Mouse (Mus musculus) kidney, adult 11 months (tissue): ENCODE measurements at regions not wholly inside any gene's neighbourhood (a gene's known extent, or its start where the extent isn't known, plus 50 kb on each side); places are given as distances from the start of the nearest gene placed in this dataset.

Experiments used
- DNase-seq: peaks from one replicate; pipeline ENCODE4 v3.0.0; 2022

GRCm38 (mm10) chr2:147690506-147691208 lies 328.9 kb downstream of the Pax1 start:
- DNase-seq: no peak

DNA sequence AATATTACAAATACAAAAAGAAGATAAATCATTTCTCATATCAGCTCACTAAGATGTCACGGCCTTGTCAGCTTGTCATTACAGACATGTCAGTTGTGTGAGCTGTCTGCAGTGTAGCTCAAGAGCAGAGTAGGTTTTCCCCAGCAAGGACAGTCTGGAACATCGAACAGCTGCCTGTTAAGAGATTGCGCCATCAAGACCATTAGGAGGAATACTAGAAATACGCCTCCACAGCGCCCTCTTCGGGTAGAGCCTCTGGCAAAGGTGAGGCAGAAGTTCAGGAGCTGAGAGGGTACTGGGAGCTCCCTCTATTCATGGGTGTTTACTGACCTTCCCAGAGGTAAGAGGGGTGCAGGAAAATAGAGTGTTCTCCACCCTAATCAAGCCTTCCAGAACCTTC lies 327.0 kb downstream of the Pax1 start:
- no peak for DNase-seq

- no peak for DNase-seq
Observed at GRCm38 (mm10) chr2:147656667-147657066, 294.9 kb downstream of the Pax1 start.

- DNase-seq: no peak
Observed at GRCm38 (mm10) chr2:147650229-147650628, 288.5 kb downstream of the Pax1 start.

DNA sequence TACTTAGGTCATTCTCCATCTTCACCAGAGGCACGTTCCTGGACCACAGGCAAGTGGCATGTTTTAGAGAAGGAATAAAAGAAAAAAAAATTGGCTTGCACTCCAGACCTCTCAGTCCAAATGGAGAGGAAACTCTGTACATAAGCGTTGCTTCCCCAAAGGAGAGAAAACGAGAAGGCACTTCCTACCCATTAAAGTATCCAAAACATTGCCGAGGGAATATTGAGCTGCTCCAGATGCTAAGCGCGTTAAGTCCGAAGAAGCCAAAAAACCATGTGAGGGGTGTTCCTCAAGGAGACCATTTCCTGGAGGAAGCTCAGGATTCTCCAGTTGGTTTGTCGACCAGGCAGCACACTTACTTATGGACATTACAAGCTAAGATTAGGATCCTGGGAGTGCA lies 286.2 kb downstream of the Pax1 start:
- no peak for DNase-seq

DNA sequence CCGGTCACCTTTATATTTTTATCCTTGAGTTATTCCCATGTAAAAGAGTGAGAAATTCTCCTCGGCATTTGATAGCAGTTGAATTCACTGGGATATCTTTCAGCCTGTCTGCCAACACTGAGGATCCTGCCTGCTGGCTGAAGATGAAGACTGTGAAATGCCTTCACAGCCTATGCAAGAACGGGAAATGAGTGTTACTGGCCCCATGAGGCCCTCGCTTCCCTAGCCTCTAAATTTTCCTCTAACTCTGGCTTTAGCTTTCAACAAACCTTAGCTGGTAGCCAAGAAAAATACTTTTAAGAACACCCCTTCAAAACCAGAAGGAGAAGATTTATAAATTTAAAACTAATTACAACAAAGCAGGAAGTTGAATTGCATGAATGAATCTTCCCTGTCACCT lies 285.8 kb downstream of the Pax1 start:
- no peak for DNase-seq

DNA sequence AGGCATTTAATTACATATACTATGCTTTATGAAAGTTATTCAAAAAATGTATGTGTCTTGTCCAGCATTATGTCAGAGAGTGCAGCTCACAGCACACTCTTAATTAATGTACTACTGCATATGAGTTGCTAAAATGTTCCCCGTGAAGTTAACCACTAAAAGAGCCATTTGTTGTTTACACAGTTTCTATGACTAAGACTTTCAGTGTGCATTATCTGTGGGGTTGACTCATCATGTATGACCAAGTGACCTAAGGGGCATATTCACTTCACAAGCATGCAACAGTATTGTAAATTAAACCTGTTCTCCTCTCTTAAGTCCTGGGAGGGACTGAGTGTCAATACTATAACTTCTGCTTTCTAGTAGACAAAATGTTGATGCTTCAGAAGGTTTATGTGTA lies 276.2 kb downstream of the Pax1 start:
- no peak for DNase-seq

DNA sequence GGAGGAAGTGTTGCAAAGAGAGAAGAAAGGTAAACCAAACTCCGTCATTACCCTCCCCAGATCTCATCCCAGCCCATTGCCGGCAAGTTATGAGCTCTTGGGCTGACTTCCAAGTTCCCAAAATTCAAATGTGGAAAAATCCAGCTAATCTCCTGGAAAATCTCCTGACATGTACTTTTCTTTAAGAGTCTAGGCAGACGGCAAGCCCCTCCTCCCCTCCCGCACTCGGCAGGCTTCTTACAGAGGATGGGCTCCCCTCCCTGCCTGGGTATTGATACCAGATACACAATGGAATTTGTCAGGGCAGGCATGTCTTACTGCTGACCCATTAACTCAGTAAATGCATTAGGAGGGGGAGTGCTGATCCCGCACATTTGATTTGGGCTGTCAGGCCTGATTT lies 271.0 kb downstream of the Pax1 start:
- no peak for DNase-seq

DNA sequence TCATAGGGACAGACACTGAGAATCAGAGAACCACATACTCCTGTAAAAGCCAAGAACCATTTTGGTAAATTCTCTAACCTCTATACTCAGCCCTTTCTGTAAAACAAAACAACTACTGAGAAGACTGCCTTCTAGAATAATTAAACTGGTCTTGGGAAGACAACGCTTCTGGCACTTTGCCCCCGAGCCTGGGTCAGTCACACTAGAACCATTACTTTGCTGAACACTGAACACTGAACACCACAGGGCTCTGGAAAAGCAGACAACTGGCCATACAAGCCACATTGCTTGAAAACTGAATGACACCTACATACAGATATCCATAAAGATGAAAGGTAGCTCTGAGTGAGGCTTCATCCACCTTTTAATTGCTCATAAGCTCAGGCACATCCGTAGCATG lies 268.0 kb downstream of the Pax1 start:
- no peak for DNase-seq

DNA sequence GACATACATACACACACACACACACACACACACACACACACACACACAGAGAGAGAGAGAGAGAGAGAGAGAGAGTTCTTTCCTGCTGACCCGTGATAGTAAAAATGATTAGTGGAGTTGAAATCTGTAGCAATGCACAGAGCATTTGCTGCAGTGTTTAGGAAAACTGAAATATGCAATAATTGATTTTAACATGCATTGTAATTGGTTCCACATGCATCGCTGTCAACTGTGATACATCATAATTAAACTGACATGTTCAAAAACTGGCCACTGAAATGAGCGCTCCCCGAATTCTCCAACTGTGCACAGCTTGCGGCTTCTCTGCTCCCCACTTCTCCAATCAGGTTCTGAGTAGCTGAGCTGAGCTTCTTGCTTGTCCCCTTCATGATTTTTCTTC lies 265.4 kb downstream of the Pax1 start:
- no peak for DNase-seq

DNA sequence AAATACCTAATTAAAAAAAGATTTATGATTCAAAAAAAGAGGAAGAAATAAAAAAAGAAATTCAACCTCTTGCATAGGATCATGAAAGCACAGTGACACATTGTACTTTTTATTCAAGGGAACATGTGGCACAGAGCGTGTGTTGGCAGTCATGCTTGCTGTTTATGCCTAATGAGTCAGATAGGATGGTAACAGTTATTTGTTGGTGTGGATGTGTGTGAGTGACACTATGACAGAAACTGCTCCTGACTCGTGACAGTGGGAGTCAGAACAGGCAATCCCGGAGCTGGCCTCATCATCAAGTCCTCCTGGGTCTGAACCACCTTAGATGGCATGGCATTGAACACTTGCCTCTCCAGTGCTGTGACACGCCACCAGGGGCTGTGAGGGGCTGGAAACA lies 261.4 kb downstream of the Pax1 start:
- DNase-seq: no peak

DNA sequence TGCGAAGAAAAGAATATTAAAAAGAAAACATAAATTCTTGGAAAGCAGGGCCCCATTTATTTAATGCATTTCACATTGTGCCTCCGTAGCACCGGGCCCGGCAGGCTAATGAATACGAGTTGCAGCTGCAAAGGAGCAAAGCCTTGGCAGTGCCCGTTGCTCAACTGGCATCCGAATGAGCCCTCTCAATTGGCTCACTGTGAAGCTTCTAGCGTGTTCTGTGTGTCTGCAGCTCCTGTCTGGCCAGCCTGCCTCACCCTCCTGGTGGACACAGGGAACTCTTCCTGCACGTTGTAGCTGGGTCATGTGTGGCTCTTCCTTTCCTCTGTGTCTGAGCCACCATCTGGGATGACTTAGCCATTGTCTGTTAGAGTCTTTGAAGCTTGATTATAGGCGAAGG lies 256.1 kb downstream of the Pax1 start:
- no peak for DNase-seq

DNA sequence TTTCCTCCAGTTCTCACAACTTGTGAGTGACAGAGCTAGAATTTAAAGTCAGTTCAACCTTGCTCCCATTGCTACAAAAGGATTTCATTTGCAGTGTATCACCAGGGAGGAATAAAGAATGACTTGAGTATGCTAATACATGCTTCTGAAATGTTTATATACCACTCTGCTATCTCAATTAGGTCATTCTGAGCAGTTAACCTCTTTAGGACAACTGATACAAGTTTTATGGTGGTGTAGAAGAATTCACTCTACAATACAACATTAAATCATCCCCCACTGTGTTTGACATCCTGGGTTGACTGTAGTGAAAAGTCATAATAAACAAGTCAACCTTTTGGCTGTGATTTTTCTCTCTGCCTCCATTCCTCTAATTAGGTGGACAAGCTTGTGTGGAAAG lies 248.6 kb downstream of the Pax1 start:
- no peak for DNase-seq

DNA sequence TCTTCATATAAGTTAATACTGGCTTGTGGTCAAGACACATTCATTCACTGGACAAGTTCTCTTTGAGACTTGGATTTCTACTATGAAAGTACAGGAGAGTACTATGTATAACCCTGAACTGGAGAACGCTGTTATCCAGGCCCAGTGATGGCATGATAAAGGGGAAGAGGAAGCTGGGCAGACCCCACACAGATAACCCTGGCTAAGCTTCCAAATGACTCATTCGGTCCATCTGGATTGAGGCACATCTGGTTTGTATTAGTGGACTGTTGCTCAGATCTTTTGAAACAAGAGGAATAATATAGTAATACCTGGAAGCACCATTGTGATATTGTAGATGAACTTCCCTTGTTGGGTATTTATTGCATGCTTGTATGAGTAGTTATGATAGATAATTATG lies 239.9 kb downstream of the Pax1 start:
- no peak for DNase-seq

DNA sequence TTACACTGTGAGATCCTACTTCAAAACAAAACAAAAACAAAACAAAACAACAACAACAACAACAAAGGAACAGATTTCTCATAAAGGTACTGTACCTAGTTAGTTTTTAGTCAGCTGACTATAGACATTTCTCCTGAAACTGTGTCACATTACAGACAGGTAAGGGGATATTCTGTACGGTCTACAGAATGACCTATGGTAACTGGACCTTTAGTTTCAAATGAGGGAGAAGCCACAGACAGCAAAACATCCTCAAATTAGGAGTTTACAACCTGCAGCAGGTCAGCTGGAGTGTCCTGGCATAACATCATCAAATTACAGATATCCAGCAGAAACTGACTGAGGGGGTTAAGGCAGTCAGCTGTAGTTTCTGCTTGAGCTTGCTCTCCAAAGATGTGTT lies 210.7 kb downstream of the Pax1 start:
- DNase-seq: no peak

DNA sequence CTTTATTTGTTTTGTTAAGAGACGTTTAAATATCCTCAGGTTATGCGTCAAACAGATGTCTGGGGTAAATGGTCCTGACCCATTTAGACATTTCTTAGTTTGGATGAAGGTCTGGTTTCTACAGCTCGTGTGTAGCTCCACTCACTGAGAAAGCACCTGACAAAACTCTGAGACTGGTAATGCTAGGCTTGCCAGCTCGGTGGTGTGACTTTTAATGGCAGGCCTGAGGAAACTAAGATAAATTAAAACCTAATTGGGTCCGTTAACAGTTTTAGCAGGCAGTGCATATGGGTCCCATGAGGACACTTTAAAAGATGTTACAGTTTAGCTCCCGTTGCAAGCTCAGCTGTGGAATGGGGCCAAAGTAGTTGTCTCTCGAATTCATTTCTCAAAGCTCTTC lies 199.5 kb downstream of the Pax1 start:
- no peak for DNase-seq

GRCm38 (mm10) chr2:147560426-147561155 lies 198.9 kb downstream of the Pax1 start:
- DNase-seq: no peak

GRCm38 (mm10) chr2:147529161-147529560 lies 167.4 kb downstream of the Pax1 start:
- DNase-seq: no peak

DNA sequence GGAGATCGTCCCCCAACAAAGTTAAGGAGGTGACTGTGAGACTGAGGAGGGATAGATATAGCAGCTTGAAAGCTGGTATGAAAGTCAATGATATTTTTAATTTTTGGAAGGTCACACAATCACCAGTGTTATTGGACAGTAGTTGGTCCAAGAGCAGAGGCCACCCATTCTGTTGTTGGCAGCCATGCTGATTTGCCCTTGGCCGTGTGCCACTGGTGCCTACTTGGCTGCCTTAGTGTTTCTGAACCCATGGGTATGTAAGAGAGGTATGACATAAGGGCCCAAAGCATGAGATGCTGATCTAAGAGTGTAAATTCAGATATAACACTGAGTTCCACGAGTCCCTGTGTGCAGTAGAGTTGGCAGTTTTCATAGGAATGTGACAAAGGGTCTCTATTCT lies 153.7 kb downstream of the Pax1 start:
- DNase-seq: no peak

DNA sequence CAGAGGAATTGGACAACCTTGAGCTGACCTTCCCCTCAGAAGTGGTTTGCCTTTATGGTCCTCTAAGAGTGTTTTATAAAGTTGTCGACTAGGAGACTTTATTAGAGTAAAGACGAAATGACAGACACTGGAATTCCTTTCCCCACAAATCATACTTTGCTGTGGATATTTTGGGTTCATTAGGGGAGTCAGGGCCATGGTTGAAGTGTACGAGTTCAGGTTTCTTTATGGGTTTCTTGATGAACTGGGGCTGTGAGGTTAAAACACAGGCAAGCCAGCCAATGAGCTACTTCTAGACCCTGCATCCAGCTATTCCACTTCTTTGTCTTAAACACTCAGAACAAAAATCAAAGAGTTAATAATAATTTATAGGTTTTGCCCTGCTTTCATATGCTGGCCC lies 153.0 kb downstream of the Pax1 start:
- DNase-seq: no peak

DNA sequence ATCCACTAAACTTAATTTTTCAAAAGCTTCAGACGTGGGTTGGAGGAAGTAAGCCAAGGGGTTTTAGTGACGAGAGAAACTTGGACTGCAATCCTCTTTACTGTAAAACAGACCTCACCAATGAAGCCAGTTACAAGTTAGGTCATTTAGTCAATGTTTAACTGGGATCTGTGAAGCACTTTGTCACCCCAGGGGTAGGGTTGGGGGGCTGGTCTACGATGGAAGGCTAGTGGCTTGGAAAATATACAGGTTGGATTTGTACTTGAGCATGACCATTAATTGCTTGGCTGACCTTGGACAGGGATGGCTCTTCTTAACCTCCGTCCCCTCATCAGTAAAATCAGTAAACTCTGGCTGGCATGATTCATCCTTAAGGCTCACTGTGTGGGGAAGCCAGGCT lies 142.2 kb downstream of the Pax1 start:
- DNase-seq: no peak

GRCm38 (mm10) chr2:147498731-147499130 lies 137.0 kb downstream of the Pax1 start:
- no peak for DNase-seq

GRCm38 (mm10) chr2:147455932-147456331 lies 94.2 kb downstream of the Pax1 start:
- DNase-seq: no peak

DNA sequence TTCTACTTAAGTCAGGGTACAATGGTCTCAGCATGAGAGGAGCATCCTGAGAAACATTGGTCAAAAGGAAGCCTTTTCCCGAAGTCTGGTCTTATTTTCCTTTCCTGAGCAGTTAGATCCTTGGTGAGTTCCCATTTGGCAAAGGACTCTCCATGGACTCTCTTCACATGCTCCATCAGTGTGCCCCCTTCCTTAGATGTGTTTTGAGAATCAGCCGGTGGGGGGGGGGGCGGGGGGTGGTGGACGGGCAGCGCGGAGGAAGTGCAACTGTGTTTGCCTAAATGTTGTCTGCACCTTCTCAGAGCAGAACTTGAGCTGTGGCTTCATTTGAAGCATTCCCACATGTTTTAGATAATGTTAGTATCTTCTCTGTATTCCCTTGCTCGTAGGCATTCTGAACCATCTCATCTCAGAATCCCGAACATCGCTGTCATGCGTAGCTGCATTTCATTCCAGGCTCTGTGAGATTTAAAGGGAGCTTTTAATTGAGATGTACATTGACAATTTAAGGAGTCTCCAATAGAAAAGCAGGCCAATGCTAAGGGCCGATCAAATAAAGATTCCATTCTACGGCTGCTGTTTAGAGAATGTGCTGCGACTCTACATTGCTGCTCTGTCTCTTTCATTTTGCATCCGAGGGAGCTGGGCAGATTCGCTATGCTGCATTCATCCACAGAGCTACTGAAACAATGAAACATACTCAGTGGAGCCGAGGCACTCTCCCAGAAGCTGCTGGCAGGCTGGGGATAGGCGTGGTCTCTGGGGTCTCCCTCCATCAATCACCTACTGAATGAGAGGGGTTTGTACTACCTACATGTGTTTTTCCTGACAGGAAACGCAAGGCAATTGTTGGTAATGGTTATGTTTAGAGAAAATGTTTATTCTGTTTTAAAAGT lies 92.9 kb downstream of the Pax1 start:
- no peak for DNase-seq
